Mouse (Mus musculus): ENCODE results near the gene Myh8. TPM values are rescaled to one million over a fixed set of nuclear protein-coding genes. Genes with fewer than 3 reads are reported as not detected.
A peak's percentile ranks its signal among the peaks of the same experiment; 100 is the strongest.

Myh8 gene
- polyA plus RNA-seq, 1 experiment from 2014 or later: 1.9 TPM

GRCm38 (mm10) chr11:67313733-67314452, 37.0 kb downstream of the Myh8 start:
- Histone ChIP-seq H3K27me3 (no peaks in the 10 kb centered on the region), H3K9me3 (replicated peaks) (no peaks in the 10 kb centered on the region), H3K4me3 (no peak overlapping the region), H3K36me3 (no peaks in the 10 kb centered on the region), H3K4me2 (replicated peaks) (no peak overlapping the region), H3K4me1 (no peaks in the 10 kb centered on the region), H3K9ac (no peak overlapping the region), H3K27ac (no peak overlapping the region)
- 61% methylated on average over 15 of the region's 15 CpGs for WGBS
- no peak for ATAC-seq (ENCODE audit: low FRiP score)

- Histone ChIP-seq H3K36me3 (no peaks in the 10 kb centered on the region), H3K4me2 (replicated peaks) (no peak within 1 kb of the TSS), H3K27me3 (no peaks in the 10 kb centered on the region), H3K27ac (no peak within 1 kb of the TSS), H3K9me3 (replicated peaks) (no peaks in the 10 kb centered on the region), H3K4me3 (no peak within 1 kb of the TSS), H3K4me1 (peaks cover 1% of the 10 kb centered on the region; the same call in 1 of the 2 replicates), H3K9ac (no peak within 1 kb of the TSS)
- no peak for ATAC-seq (ENCODE audit: low FRiP score)
- WGBS: 88% methylated on average over 7 of the region's 7 CpGs
Observed at GRCm38 (mm10) chr11:67321358-67321757, 44.4 kb downstream of the Myh8 start, which contains the start of gene Myh13. Gene Myh13 (plus strand): TSS chr11:67321658.

GRCm38 (mm10) chr11:67326536-67326935, 49.6 kb downstream of the Myh8 start:
- Histone ChIP-seq H3K27ac (no peak overlapping the region), H3K4me2 (replicated peaks) (no peak overlapping the region), H3K4me3 (no peak overlapping the region), H3K4me1 (peaks cover 6% of the 10 kb centered on the region; the same call in 1 of the 2 replicates), H3K36me3 (no peaks in the 10 kb centered on the region), H3K9me3 (replicated peaks) (no peaks in the 10 kb centered on the region), H3K27me3 (no peaks in the 10 kb centered on the region), H3K9ac (no peak overlapping the region)
- no peak for ATAC-seq (ENCODE audit: low FRiP score)
- WGBS: 39% methylated on average over 2 of the region's 2 CpGs

GRCm38 (mm10) chr11:67344556-67344955, 67.6 kb downstream of the Myh8 start:
- ATAC-seq (ENCODE audit: low FRiP score): no peak
- Histone ChIP-seq H3K9ac (no peak overlapping the region), H3K9me3 (replicated peaks) (no peaks in the 10 kb centered on the region), H3K27me3 (no peaks in the 10 kb centered on the region), H3K4me1 (no peaks in the 10 kb centered on the region), H3K27ac (no peak overlapping the region), H3K36me3 (no peaks in the 10 kb centered on the region), H3K4me2 (replicated peaks) (no peak overlapping the region), H3K4me3 (no peak overlapping the region)
- 54% methylated on average over 3 of the region's 3 CpGs for WGBS

GRCm38 (mm10) chr11:67345186-67345855, 68.4 kb downstream of the Myh8 start:
- Histone ChIP-seq H3K36me3 (no peaks in the 10 kb centered on the region), H3K9me3 (replicated peaks) (no peaks in the 10 kb centered on the region), H3K9ac (no peak overlapping the region), H3K4me1 (no peaks in the 10 kb centered on the region), H3K27ac (no peak overlapping the region), H3K4me2 (replicated peaks) (no peak overlapping the region), H3K4me3 (no peak overlapping the region), H3K27me3 (0 out of 2 replicates have a peak, but pooled peaks cover 5% of the 10 kb centered on the region)
- ATAC-seq (ENCODE audit: low FRiP score): no peak
- 66% methylated on average over 2 of the region's 2 CpGs for WGBS

- no peaks in the 10 kb centered on the region for H3K4me1 ChIP-seq
- no peak overlapping the region for H3K4me2 ChIP-seq (replicated peaks)
- H3K9me3 ChIP-seq (replicated peaks): no peaks in the 10 kb centered on the region
- no peaks in the 10 kb centered on the region for H3K36me3 ChIP-seq
- no peak overlapping the region for H3K4me3 ChIP-seq
- 0 out of 2 replicates have a peak, but pooled peaks cover 5% of the 10 kb centered on the region for H3K27me3 ChIP-seq
- no peak for ATAC-seq (ENCODE audit: low FRiP score)
- no peak overlapping the region for H3K9ac ChIP-seq
- no peak overlapping the region for H3K27ac ChIP-seq
Observed at GRCm38 (mm10) chr11:67345856-67346236, 68.9 kb downstream of the Myh8 start.

GRCm38 (mm10) chr11:67350153-67350768, 73.3 kb downstream of the Myh8 start:
- no peak overlapping the region for H3K4me2 ChIP-seq (replicated peaks)
- H3K27ac ChIP-seq: no peak overlapping the region
- H3K4me1 ChIP-seq: no peaks in the 10 kb centered on the region
- H3K9ac ChIP-seq: no peak overlapping the region
- 0 out of 2 replicates have a peak, but pooled peaks cover 5% of the 10 kb centered on the region for H3K27me3 ChIP-seq
- H3K4me3 ChIP-seq: no peak overlapping the region
- ATAC-seq (ENCODE audit: low FRiP score): 0 out of 2 replicates have a peak, but pooled peaks have one; percentile 56
- no peaks in the 10 kb centered on the region for H3K36me3 ChIP-seq
- H3K9me3 ChIP-seq (replicated peaks): no peaks in the 10 kb centered on the region
- WGBS: 48% methylated on average over 14 of the region's 14 CpGs

- Histone ChIP-seq H3K4me2 (replicated peaks) (no peak overlapping the region), H3K27ac (no peak overlapping the region), H3K9me3 (replicated peaks) (no peaks in the 10 kb centered on the region), H3K4me3 (no peak overlapping the region), H3K27me3 (0 out of 2 replicates have a peak, but pooled peaks cover 5% of the 10 kb centered on the region), H3K36me3 (no peaks in the 10 kb centered on the region), H3K9ac (no peak overlapping the region), H3K4me1 (no peaks in the 10 kb centered on the region)
- no peak for ATAC-seq (ENCODE audit: low FRiP score)
- 49% methylated on average over 4 of the region's 4 CpGs for WGBS
Observed at GRCm38 (mm10) chr11:67353011-67353410, 76.1 kb downstream of the Myh8 start.

GRCm38 (mm10) chr11:67358031-67358430, 81.1 kb downstream of the Myh8 start:
- Histone ChIP-seq H3K4me3 (no peak overlapping the region), H3K9ac (no peak overlapping the region), H3K4me1 (no peaks in the 10 kb centered on the region), H3K9me3 (replicated peaks) (no peaks in the 10 kb centered on the region), H3K27me3 (no peaks in the 10 kb centered on the region), H3K36me3 (no peaks in the 10 kb centered on the region), H3K4me2 (replicated peaks) (no peak overlapping the region), H3K27ac (no peak overlapping the region)
- WGBS: 79% methylated on average over 10 of the region's 10 CpGs
- no peak for ATAC-seq (ENCODE audit: low FRiP score)

Other genes with a start within 250 kb of the Myh8 start
- gene Adprm, start 224.5 kb upstream of the Myh8 start, polyA plus RNA-seq (2016; fragmentation: Nextera tagmentation; extraction: Ambion mirVana): 37.8 and 39.6 TPM in 2 replicates
- gene Sco1, start 224.5 kb upstream of the Myh8 start, polyA plus RNA-seq (2016; fragmentation: Nextera tagmentation; extraction: Ambion mirVana): 18.2 and 18.9 TPM in 2 replicates
- 4.3 and 26.2 TPM in 2 replicates for gene Myh3, start 198.8 kb upstream of the Myh8 start, polyA plus RNA-seq (2016; fragmentation: Nextera tagmentation; extraction: Ambion mirVana)
- gene Myh2, start 106.1 kb upstream of the Myh8 start, polyA plus RNA-seq (2016; fragmentation: Nextera tagmentation; extraction: Ambion mirVana): 0.05 TPM in 1 of 2 replicates, not detected in the other
- 0.10 TPM in 1 of 2 replicates, not detected in the other for gene Myh1, start 77.1 kb upstream of the Myh8 start, polyA plus RNA-seq (2016; fragmentation: Nextera tagmentation; extraction: Ambion mirVana)
- 0.18 TPM in 1 of 2 replicates, not detected in the other for gene Myh4, start 39.1 kb upstream of the Myh8 start, polyA plus RNA-seq (2016; fragmentation: Nextera tagmentation; extraction: Ambion mirVana)
- gene Myh13, start 44.5 kb downstream of the Myh8 start, polyA plus RNA-seq (2016; fragmentation: Nextera tagmentation; extraction: Ambion mirVana): 0.04 and 0.07 TPM in 2 replicates
- gene Gas7, start 178.3 kb downstream of the Myh8 start, polyA plus RNA-seq (2016; fragmentation: Nextera tagmentation; extraction: Ambion mirVana): 3.8 and 4.1 TPM in 2 replicates